Mouse (Mus musculus): ENCODE results near the gene Barhl1. TPM values are rescaled to one million over a fixed set of nuclear protein-coding genes. Genes with fewer than 3 reads are reported as not detected.
A peak's percentile ranks its signal among the peaks of the same experiment; 100 is the strongest.

Barhl1 gene
- total and polyA plus RNA-seq, 2 experiments from 2014 or later: 36.9 to 49.0 TPM

DNA sequence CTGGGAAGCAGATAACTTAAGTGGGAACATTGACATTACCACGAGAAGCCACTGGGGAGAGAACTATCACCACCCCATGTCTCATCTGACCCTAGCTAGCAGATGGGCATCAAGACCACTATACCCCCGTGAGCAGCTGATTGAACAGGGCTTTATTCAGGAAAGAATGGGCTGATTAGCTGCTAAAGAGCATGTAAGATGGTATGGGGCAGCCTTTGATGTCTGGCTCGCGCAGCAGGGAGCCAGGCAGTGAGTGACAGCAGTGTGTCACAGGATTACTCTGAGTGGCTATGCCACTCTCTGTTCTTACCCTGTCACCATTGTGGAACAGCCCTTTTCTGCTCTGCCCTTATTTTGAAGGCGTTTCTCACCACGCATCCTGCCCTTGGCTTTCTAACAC, 22.9 kb downstream of the Barhl1 start:
- no peak for TF ChIP-seq CTCF (IDR thresholded peaks at IDR 0.05)
- Histone ChIP-seq H3K27ac (ENCODE audit: low read depth, low read length) (no peak overlapping the region), H3K36me3 (ENCODE audit: insufficient read depth, low read length) (peaks cover 43% of the 10 kb centered on the region)

DNA sequence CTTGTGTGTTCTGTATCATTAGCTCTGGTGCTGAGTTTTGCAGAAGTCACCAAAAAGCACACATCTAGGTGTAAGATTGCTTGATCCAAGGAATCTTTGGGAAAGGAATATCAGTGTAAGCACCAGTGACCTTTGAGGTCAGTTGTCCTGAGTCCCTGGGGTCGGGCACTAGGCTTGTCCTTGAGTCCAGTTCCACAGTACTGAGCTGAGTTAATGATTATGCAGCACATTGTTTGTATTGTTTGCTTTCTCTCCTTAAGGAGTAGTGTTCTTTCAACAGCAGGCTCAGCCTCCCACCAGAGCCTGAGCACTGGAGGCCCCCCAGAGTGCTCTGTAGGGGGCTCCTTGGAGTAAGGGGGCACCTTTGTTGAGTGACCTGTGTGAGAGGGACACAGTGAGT, 23.7 kb downstream of the Barhl1 start:
- H3K4me2 ChIP-seq (ENCODE audit: low read depth, low read length, poor library complexity, severe bottlenecking): no peak overlapping the region
- DNase-seq (ENCODE audit: low spot score) (no peak), ATAC-seq (ENCODE audit: low FRiP score) (no peak)
- no peak for TF ChIP-seq CTCF (IDR thresholded peaks at IDR 0.05)
- H3K4me3 ChIP-seq (ENCODE audit: low read depth, low read length): no peak overlapping the region
- H3K27me3 ChIP-seq (ENCODE audit: insufficient read depth, low read length): no peaks in the 10 kb centered on the region
- no peak overlapping the region for H3K9ac ChIP-seq (replicated peaks; ENCODE audit: low read length, poor library complexity, severe bottlenecking)
- no peaks in the 10 kb centered on the region for H3K9me3 ChIP-seq (ENCODE audit: low read length)
- no peaks in the 10 kb centered on the region for H3K4me1 ChIP-seq (ENCODE audit: insufficient read depth, low read length)
- no peak overlapping the region for H3K27ac ChIP-seq (ENCODE audit: low read depth, low read length)
- H3K36me3 ChIP-seq (ENCODE audit: insufficient read depth, low read length): peaks cover 43% of the 10 kb centered on the region
- WGBS: 14% methylated on average over 1 of the region's 1 CpGs

More for the DNA sequence above, 22.9 kb downstream of the Barhl1 start:
- no peak for ATAC-seq (ENCODE audit: low FRiP score)
- no peaks in the 10 kb centered on the region for H3K4me1 ChIP-seq (ENCODE audit: insufficient read depth, low read length)
- H3K27me3 ChIP-seq (ENCODE audit: insufficient read depth, low read length): no peaks in the 10 kb centered on the region
- H3K9ac ChIP-seq (replicated peaks; ENCODE audit: low read length, poor library complexity, severe bottlenecking): no peak overlapping the region
- no peak overlapping the region for H3K4me3 ChIP-seq (ENCODE audit: low read depth, low read length)
- WGBS: 21% methylated on average over 6 of the region's 6 CpGs
- no peak overlapping the region for H3K4me2 ChIP-seq (ENCODE audit: low read depth, low read length, poor library complexity, severe bottlenecking)
- DNase-seq (ENCODE audit: low spot score): no peak
- no peaks in the 10 kb centered on the region for H3K9me3 ChIP-seq (ENCODE audit: low read length)

DNA sequence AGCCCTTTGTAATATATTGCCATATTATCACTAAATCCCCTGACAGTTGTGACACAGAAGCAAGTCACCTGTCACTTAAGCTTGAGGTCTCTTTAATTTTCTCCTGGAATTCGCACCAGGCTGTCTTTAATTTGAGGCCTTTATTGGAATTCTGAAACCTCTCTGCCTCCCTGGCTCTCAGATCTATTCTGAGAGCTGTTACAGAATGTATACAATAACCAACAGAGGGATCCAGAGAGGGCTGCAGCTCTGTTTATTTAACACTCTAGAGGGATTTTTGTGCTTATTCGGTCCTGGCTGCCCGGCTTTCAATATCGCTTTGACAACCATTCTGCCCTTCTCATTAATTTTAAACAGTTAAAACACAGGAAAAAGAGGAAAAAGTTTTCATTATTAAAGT, 31.6 kb downstream of the Barhl1 start:
- Histone ChIP-seq H3K27ac (ENCODE audit: low read depth, low read length) (no peak overlapping the region), H3K9ac (replicated peaks; ENCODE audit: low read length, poor library complexity, severe bottlenecking) (no peak overlapping the region), H3K36me3 (ENCODE audit: insufficient read depth, low read length) (peaks cover 29% of the 10 kb centered on the region), H3K4me3 (ENCODE audit: low read depth, low read length) (no peak overlapping the region), H3K4me2 (ENCODE audit: low read depth, low read length, poor library complexity, severe bottlenecking) (no peak overlapping the region), H3K4me1 (ENCODE audit: insufficient read depth, low read length) (no peaks in the 10 kb centered on the region), H3K27me3 (ENCODE audit: insufficient read depth, low read length) (no peaks in the 10 kb centered on the region), H3K9me3 (ENCODE audit: low read length) (no peaks in the 10 kb centered on the region)
- TF ChIP-seq CTCF (IDR thresholded peaks at IDR 0.05): peak; percentile 10
- DNase-seq (ENCODE audit: low spot score): no peak
- no peak for ATAC-seq (ENCODE audit: low FRiP score)
- 31% methylated on average over 4 of the region's 4 CpGs for WGBS

DNA sequence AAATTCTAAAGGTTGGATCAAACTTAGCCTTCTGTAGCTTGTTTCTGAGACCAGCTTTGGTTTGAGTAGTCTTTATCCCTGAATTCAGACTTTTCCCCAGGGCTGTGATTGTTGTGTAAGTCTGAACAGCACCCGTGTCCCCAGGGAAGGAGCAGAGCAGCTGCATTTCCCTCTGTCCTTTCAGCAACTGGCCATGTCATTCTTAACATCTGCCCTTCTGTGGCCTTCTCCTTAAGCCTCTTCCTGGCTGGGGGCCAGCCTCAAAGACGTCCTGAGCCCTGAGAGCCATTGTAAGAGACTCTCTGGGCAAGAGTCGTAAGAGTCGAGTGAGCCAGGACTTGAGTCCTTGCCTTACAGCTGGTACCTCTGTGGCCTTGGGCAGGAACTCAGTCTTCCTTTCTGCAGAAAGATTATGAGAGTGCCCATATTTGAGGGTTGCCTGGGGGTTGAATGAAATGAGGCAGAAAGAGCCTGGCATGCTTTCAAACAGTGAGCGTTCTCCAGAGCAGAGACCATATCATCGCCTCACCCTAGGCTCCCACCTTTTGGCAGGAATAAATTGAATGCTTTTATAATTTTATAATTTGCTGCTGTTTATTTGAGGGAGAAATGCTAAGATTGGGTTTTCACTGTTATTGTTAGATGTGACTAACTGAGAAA, 33.5 kb downstream of the Barhl1 start:
- no peak overlapping the region for H3K9ac ChIP-seq (replicated peaks; ENCODE audit: low read length, poor library complexity, severe bottlenecking)
- H3K4me2 ChIP-seq (ENCODE audit: low read depth, low read length, poor library complexity, severe bottlenecking): no peak overlapping the region
- no peak overlapping the region for H3K4me3 ChIP-seq (ENCODE audit: low read depth, low read length)
- 38% methylated on average over 6 of the region's 6 CpGs for WGBS
- no peak for TF ChIP-seq CTCF (IDR thresholded peaks at IDR 0.05)
- peaks cover 26% of the 10 kb centered on the region for H3K36me3 ChIP-seq (ENCODE audit: insufficient read depth, low read length)
- no peaks in the 10 kb centered on the region for H3K27me3 ChIP-seq (ENCODE audit: insufficient read depth, low read length)
- H3K27ac ChIP-seq (ENCODE audit: low read depth, low read length): no peak overlapping the region
- DNase-seq (ENCODE audit: low spot score) (peak; percentile 33), ATAC-seq (ENCODE audit: low FRiP score) (no peak)
- H3K9me3 ChIP-seq (ENCODE audit: low read length): no peaks in the 10 kb centered on the region
- no peaks in the 10 kb centered on the region for H3K4me1 ChIP-seq (ENCODE audit: insufficient read depth, low read length)

DNA sequence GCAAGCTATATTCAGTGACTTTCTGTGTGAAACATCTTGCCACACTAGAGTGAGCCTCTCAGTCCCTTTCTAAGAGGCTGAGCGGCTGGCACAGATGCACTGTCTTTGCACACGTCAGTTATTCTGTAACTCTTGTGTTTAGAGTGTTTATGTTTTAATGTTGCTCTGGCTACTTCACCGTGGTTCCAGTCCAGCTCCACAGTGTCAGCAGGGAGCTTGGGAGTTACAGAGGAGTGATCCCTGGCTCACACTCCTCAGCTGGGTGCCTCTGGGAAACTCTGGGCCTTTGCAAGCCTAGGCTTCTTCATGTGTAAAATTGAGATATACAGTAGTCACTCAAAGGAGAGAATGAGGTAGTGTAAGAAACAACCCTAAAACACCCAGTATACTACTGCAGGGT, 34.4 kb downstream of the Barhl1 start:
- Histone ChIP-seq H3K4me3 (ENCODE audit: low read depth, low read length) (no peak overlapping the region), H3K9me3 (ENCODE audit: low read length) (no peaks in the 10 kb centered on the region), H3K27me3 (ENCODE audit: insufficient read depth, low read length) (no peaks in the 10 kb centered on the region), H3K4me2 (ENCODE audit: low read depth, low read length, poor library complexity, severe bottlenecking) (no peak overlapping the region), H3K36me3 (ENCODE audit: insufficient read depth, low read length) (peaks cover 20% of the 10 kb centered on the region), H3K4me1 (ENCODE audit: insufficient read depth, low read length) (no peaks in the 10 kb centered on the region), H3K9ac (replicated peaks; ENCODE audit: low read length, poor library complexity, severe bottlenecking) (no peak overlapping the region), H3K27ac (ENCODE audit: low read depth, low read length) (no peak overlapping the region)
- no peak for ATAC-seq (ENCODE audit: low FRiP score)
- no peak for DNase-seq (ENCODE audit: low spot score)
- 79% methylated on average over 3 of the region's 3 CpGs for WGBS
- no peak for TF ChIP-seq CTCF (IDR thresholded peaks at IDR 0.05)

DNA sequence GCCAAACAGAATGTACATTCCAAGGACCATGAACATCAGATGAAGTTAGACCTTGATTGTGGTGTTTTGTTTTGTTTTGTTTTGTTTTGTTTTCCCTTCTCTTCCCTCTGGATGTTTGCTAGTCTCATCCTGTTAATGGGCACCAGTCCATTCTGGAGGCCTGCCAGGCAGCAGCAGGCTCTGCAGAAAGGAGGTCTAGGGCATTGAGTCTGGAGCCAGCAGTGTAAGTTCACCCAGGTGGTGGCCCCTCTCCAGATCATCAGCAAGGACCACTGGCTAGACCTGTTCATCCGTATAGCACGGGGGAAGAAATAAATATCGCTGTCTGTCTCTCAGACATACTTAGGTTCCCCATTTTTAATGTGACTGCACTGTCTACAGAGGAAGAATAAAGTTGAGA, 35.2 kb downstream of the Barhl1 start:
- DNase-seq (ENCODE audit: low spot score) (peak; percentile 57), ATAC-seq (ENCODE audit: low FRiP score) (no peak)
- TF ChIP-seq CTCF (IDR thresholded peaks at IDR 0.05): no peak
- no peaks in the 10 kb centered on the region for H3K27me3 ChIP-seq (ENCODE audit: insufficient read depth, low read length)
- H3K27ac ChIP-seq (ENCODE audit: low read depth, low read length): no peak overlapping the region
- WGBS: 90% methylated on average over 3 of the region's 3 CpGs
- no peak overlapping the region for H3K9ac ChIP-seq (replicated peaks; ENCODE audit: low read length, poor library complexity, severe bottlenecking)
- no peaks in the 10 kb centered on the region for H3K9me3 ChIP-seq (ENCODE audit: low read length)
- H3K4me1 ChIP-seq (ENCODE audit: insufficient read depth, low read length): no peaks in the 10 kb centered on the region
- H3K4me3 ChIP-seq (ENCODE audit: low read depth, low read length): no peak overlapping the region
- no peak overlapping the region for H3K4me2 ChIP-seq (ENCODE audit: low read depth, low read length, poor library complexity, severe bottlenecking)
- peaks cover 16% of the 10 kb centered on the region for H3K36me3 ChIP-seq (ENCODE audit: insufficient read depth, low read length)
